Mouse (Mus musculus) forelimb bud, embryonic 11.5 days (tissue): ENCODE results near the gene Ptpn3.
"Not testable (repeated sequence)": the region's sequence is repeated elsewhere in the genome, so short reads cannot be mapped to it uniquely, and the experiment has no call there.

ENCODE experiments used
- DNase-seq: peaks from one replicate; pipeline ENCODE4 v3.0.0-alpha.2; 2012; ENCODE audit warnings: low read depth, low spot score

The Ptpn3 gene

GRCm38 (mm10) chr4:57299308-57299700 is 2.3 kb downstream of the Ptpn3 start:
- peak; percentile 7 for DNase-seq

GRCm38 (mm10) chr4:57298181-57298580 is 3.5 kb downstream of the Ptpn3 start:
- DNase-seq, result no peak

- no peak for DNase-seq
Measured at GRCm38 (mm10) chr4:57294971-57295656, 6.5 kb downstream of the Ptpn3 start.

- DNase-seq, result no peak
Measured at GRCm38 (mm10) chr4:57292670-57293069, 9.0 kb downstream of the Ptpn3 start.

GRCm38 (mm10) chr4:57290049-57290448 is 11.6 kb downstream of the Ptpn3 start:
- DNase-seq, result no peak

- no peak for DNase-seq
Measured at GRCm38 (mm10) chr4:57287808-57288207, 13.8 kb downstream of the Ptpn3 start.

GRCm38 (mm10) chr4:57285251-57285650 is 16.4 kb downstream of the Ptpn3 start:
- no peak for DNase-seq

- no peak for DNase-seq
Measured at GRCm38 (mm10) chr4:57283189-57283588, 18.4 kb downstream of the Ptpn3 start.

- no peak for DNase-seq
Measured at GRCm38 (mm10) chr4:57282630-57283029, 19.0 kb downstream of the Ptpn3 start.

GRCm38 (mm10) chr4:57282179-57282578 is 19.5 kb downstream of the Ptpn3 start:
- DNase-seq, result no peak

- no peak for DNase-seq
Measured at GRCm38 (mm10) chr4:57280888-57281287, 20.7 kb downstream of the Ptpn3 start.

GRCm38 (mm10) chr4:57279229-57279628 is 22.4 kb downstream of the Ptpn3 start:
- DNase-seq, result no peak

GRCm38 (mm10) chr4:57278812-57279211 is 22.8 kb downstream of the Ptpn3 start:
- no peak for DNase-seq

- DNase-seq, result no peak
Measured at GRCm38 (mm10) chr4:57277671-57278070, 24.0 kb downstream of the Ptpn3 start.

- DNase-seq, result peak; percentile 86
Measured at GRCm38 (mm10) chr4:57275116-57275743, 26.4 kb downstream of the Ptpn3 start.

- DNase-seq, result no peak
Measured at GRCm38 (mm10) chr4:57273532-57274502, 27.8 kb downstream of the Ptpn3 start.

- no peak for DNase-seq
Measured at GRCm38 (mm10) chr4:57270991-57271390, 30.6 kb downstream of the Ptpn3 start.

GRCm38 (mm10) chr4:57270489-57270888 is 31.1 kb downstream of the Ptpn3 start:
- not testable (repeated sequence) for DNase-seq

- DNase-seq, result no peak
Measured at GRCm38 (mm10) chr4:57269344-57269743, 32.3 kb downstream of the Ptpn3 start.

- DNase-seq, result no peak
Measured at GRCm38 (mm10) chr4:57268330-57268729, 33.3 kb downstream of the Ptpn3 start.

GRCm38 (mm10) chr4:57266389-57266788 is 35.2 kb downstream of the Ptpn3 start:
- DNase-seq, result no peak

GRCm38 (mm10) chr4:57263695-57264094 is 37.9 kb downstream of the Ptpn3 start:
- DNase-seq, result no peak
